Mouse (Mus musculus) small intestine, adult 2 months (tissue): ENCODE data around the gene Gm49378. TPM values are rescaled to one million over a fixed set of nuclear protein-coding genes. Genes with fewer than 3 reads are reported as not detected.

Experiments used
- H3K27ac ChIP-seq: fragments of 200-500 bp; 2 replicates; pipeline ENCODE4 v1.5.1; 2012; ENCODE audit warnings: low read depth, low read length, control low read depth, inconsistent platforms; ENCODE audit not compliant: insufficient read depth
- H3K27me3 ChIP-seq: fragments of 200-500 bp; 2 replicates; pipeline ENCODE4 v1.6.1; 2012; ENCODE audit warnings: mild to moderate bottlenecking, moderate library complexity, low read length, inconsistent platforms; ENCODE audit not compliant: control insufficient read depth, insufficient read depth
- H3K36me3 ChIP-seq: fragments of 200-500 bp; 2 replicates; pipeline ENCODE4 v1.6.1; 2012; ENCODE audit warnings: mild to moderate bottlenecking, low read length, control low read depth, inconsistent platforms; ENCODE audit not compliant: control insufficient read depth, insufficient read depth
- H3K4me1 ChIP-seq: fragments of 200-500 bp; 2 replicates; pipeline ENCODE4 v1.6.1; 2012; ENCODE audit warnings: low read length, inconsistent platforms, mixed read lengths; ENCODE audit not compliant: control insufficient read depth, insufficient read depth, insufficient read length
- H3K4me3 ChIP-seq: fragments of 200-500 bp; 2 replicates; pipeline ENCODE4 v1.5.1; 2012; ENCODE audit warnings: low read depth, mild to moderate bottlenecking, control low read depth, inconsistent platforms, low read length, moderate library complexity
- CTCF ChIP-seq: fragments of 200-500 bp; IDR thresholded peaks from 2 replicates; pipeline ENCODE4 v1.5.1; 2012; ENCODE audit warnings: low read depth, mild to moderate bottlenecking, control low read depth, inconsistent platforms, low read length, moderate library complexity, mixed read lengths; ENCODE audit not compliant: insufficient replicate concordance, insufficient read length; ENCODE audit errors: extremely low read depth
- POLR2A ChIP-seq: fragments of 200-500 bp; IDR thresholded peaks from 2 replicates; pipeline ENCODE4 v1.6.1; 2012; ENCODE audit warnings: low read depth, mild to moderate bottlenecking, control low read depth, inconsistent platforms, low read length, moderate library complexity
- WGBS: fragments of 180-500 bp; shearing (Covaris S2); methylation state at CpG from one replicate; pipeline ENCODE4 v1.1.7; 2018; 5-methylcytosine and 5-hydroxymethylcytosine counted together
- polyA plus RNA-seq: library from polyadenylated mRNA; depleted of rRNA; stranded (reverse); fragments of >200 nt; gene quantifications from 2 replicates; pipeline ENCODE4 v1.2.3, GENCODE M21; 2012; rRNA removed

Gene Gm49378
- polyA plus RNA-seq, 1 experiment, result 8.6 TPM

- WGBS, result 86% methylated on average over 23 of the region's 23 CpGs
- no peak overlapping the region for H3K4me3 ChIP-seq
- peaks cover 27% of the 10 kb centered on the region for H3K36me3 ChIP-seq
- no peaks in the 10 kb centered on the region for H3K27me3 ChIP-seq
- no peaks in the 10 kb centered on the region for H3K4me1 ChIP-seq
- TF ChIP-seq POLR2A (no peak), CTCF (0 out of 2 replicates have a peak, but pooled peaks have one; percentile 5)
- H3K27ac ChIP-seq, result no peak overlapping the region
Measured at GRCm38 (mm10) chr14:55579511-55580496, 57.9 kb downstream of the Gm49378 start.

Other genes with a start within 250 kb of the Gm49378 start
- gene Dhrs4, start 159.1 kb downstream of the Gm49378 start, polyA plus RNA-seq, result 44.8 and 62.5 TPM in 2 replicates
- gene Carmil3, start 147.2 kb downstream of the Gm49378 start, polyA plus RNA-seq, result 2.0 and 2.1 TPM in 2 replicates
- gene Cpne6, start 127.5 kb downstream of the Gm49378 start, polyA plus RNA-seq, result not detected in 2 replicates
- not detected in 2 replicates for gene Nrl, start 112.9 kb downstream of the Gm49378 start, polyA plus RNA-seq
- 19.3 and 21.0 TPM in 2 replicates for gene Pck2, start 97.6 kb downstream of the Gm49378 start, polyA plus RNA-seq
- gene Dcaf11, start 77.9 kb downstream of the Gm49378 start, polyA plus RNA-seq, result 70.2 and 143 TPM in 2 replicates
- 0.32 TPM in 1 of 2 replicates, not detected in the other for gene A730061H03Rik, start 77.5 kb downstream of the Gm49378 start, polyA plus RNA-seq
- gene Fitm1, start 62.3 kb downstream of the Gm49378 start, polyA plus RNA-seq, result 0.46 TPM in 1 of 2 replicates, not detected in the other
- 71.4 and 167 TPM in 2 replicates for gene Psme1, start 59.8 kb downstream of the Gm49378 start, polyA plus RNA-seq
- gene Emc9, start 52.6 kb downstream of the Gm49378 start, polyA plus RNA-seq, result 12.2 and 23.0 TPM in 2 replicates
- gene Psme2, start 46.8 kb downstream of the Gm49378 start, polyA plus RNA-seq, result 85.3 and 142 TPM in 2 replicates
- gene Rnf31, start 46.2 kb downstream of the Gm49378 start, polyA plus RNA-seq, result 28.8 and 65.8 TPM in 2 replicates
- gene Irf9, start 34.3 kb downstream of the Gm49378 start, polyA plus RNA-seq, result 29.3 and 77.6 TPM in 2 replicates
- gene Rec8, start 19.9 kb downstream of the Gm49378 start, polyA plus RNA-seq, result 8.7 and 19.2 TPM in 2 replicates
- 35.4 and 37.2 TPM in 2 replicates for gene Ipo4, start 1.9 kb downstream of the Gm49378 start, polyA plus RNA-seq
- gene Tm9sf1, start 5.9 kb upstream of the Gm49378 start, polyA plus RNA-seq, result 58.8 and 104 TPM in 2 replicates
- gene Tssk4, start 12.3 kb upstream of the Gm49378 start, polyA plus RNA-seq, result 0.56 and 1.1 TPM in 2 replicates
- gene Mdp1, start 22.6 kb upstream of the Gm49378 start, polyA plus RNA-seq, result 17.2 and 23.9 TPM in 2 replicates
- 5.2 and 9.6 TPM in 2 replicates for gene Gmpr2, start 34.0 kb upstream of the Gm49378 start, polyA plus RNA-seq
- 135 and 228 TPM in 2 replicates for gene Nedd8, start 34.2 kb upstream of the Gm49378 start, polyA plus RNA-seq
- gene Tinf2, start 43.9 kb upstream of the Gm49378 start, polyA plus RNA-seq, result 8.1 and 11.1 TPM in 2 replicates
- gene Tgm1, start 76.0 kb upstream of the Gm49378 start, polyA plus RNA-seq, result 0.62 and 0.89 TPM in 2 replicates
- gene Rabggta, start 84.4 kb upstream of the Gm49378 start, polyA plus RNA-seq, result 28.1 and 43.5 TPM in 2 replicates
- gene Dhrs1, start 107.8 kb upstream of the Gm49378 start, polyA plus RNA-seq, result 217 and 223 TPM in 2 replicates
- 5.9 and 8.0 TPM in 2 replicates for gene Nop9, start 107.8 kb upstream of the Gm49378 start, polyA plus RNA-seq
- gene Cideb, start 120.6 kb upstream of the Gm49378 start, polyA plus RNA-seq, result 309 and 797 TPM in 2 replicates
- gene Ltb4r2, start 123.5 kb upstream of the Gm49378 start, polyA plus RNA-seq, result 65.3 and 90.6 TPM in 2 replicates
- 25.3 and 26.4 TPM in 2 replicates for gene Ltb4r1, start 128.1 kb upstream of the Gm49378 start, polyA plus RNA-seq
- gene Adcy4, start 146.2 kb upstream of the Gm49378 start, polyA plus RNA-seq, result 3.3 and 6.1 TPM in 2 replicates
- gene Ripk3, start 151.0 kb upstream of the Gm49378 start, polyA plus RNA-seq, result 24.7 and 42.1 TPM in 2 replicates
- gene Nfatc4, start 185.2 kb upstream of the Gm49378 start, polyA plus RNA-seq, result 5.8 and 7.6 TPM in 2 replicates
- gene Nynrin, start 216.1 kb upstream of the Gm49378 start, polyA plus RNA-seq, result 1.4 and 1.8 TPM in 2 replicates
- 0.56 and 0.61 TPM in 2 replicates for gene Cbln3, start 246.5 kb upstream of the Gm49378 start, polyA plus RNA-seq
- gene Khnyn, start 247.1 kb upstream of the Gm49378 start, polyA plus RNA-seq, result 12.6 and 32.7 TPM in 2 replicates